ENCODE assay signal across 7 mouse cellular contexts in genomic region chr19:16050220-16051055, GRCm38 (mm10).
A peak's percentile ranks its signal among the peaks of the same experiment; 100 is the strongest.
DNase-seq lines count a peak whose midpoint lies in the region; ATAC-seq and TF ChIP-seq lines count a peak whose summit lies in the region.

No protein-coding gene starts in this region.

- WGBS in spleen, adult 2 months, result 31% methylated on average over 18 of the region's 18 CpGs
- 12% methylated on average over 18 of the region's 18 CpGs for WGBS in forebrain, embryonic 10.5 days
- 22% methylated on average over 18 of the region's 18 CpGs for WGBS in intestine, embryonic 14.5 days
- 22% methylated on average over 18 of the region's 18 CpGs for WGBS in liver, embryonic 11.5 days
- 11% methylated on average over 17 of the region's 18 CpGs for WGBS in neural tube, embryonic 12.5 days

- TF ChIP-seq POLR2A in spleen, adult 2 months (IDR thresholded peaks at IDR 0.05; ENCODE audit: low read depth, low read length), result no peak

- H3K36me3 ChIP-seq in spleen, adult 2 months (ENCODE audit: control insufficient read depth, insufficient read depth, low read length), result no peaks in the 10 kb centered on the region
- H3K36me3 ChIP-seq in forebrain, embryonic 10.5 days (replicated peaks), result no peaks in the 10 kb centered on the region
- H3K36me3 ChIP-seq in intestine, embryonic 14.5 days (ENCODE audit: control insufficient read depth, insufficient read depth, low read length), result no peaks in the 10 kb centered on the region
- H3K36me3 ChIP-seq in liver, embryonic 11.5 days (ENCODE audit: control insufficient read depth, insufficient read depth, low read length), result no peaks in the 10 kb centered on the region
- H3K36me3 ChIP-seq in neural tube, embryonic 12.5 days, result no peaks in the 10 kb centered on the region

- H3K4me2 ChIP-seq in intestine, embryonic 14.5 days (ENCODE audit: low read length), result peak overlapping the region; percentile 57
- H3K4me2 ChIP-seq in liver, embryonic 11.5 days, result peak overlapping the region; percentile 60
- H3K4me2 ChIP-seq in neural tube, embryonic 12.5 days (replicated peaks), result peak overlapping the region; percentile 56

- TF ChIP-seq CTCF in spleen, adult 2 months (IDR thresholded peaks at IDR 0.05; ENCODE audit: extremely low read depth, insufficient read depth, insufficient read length, insufficient replicate concordance), result no peak

- H3K27ac ChIP-seq in spleen, adult 2 months (ENCODE audit: insufficient read depth, low read length), result no peak overlapping the region
- peak overlapping the region; percentile 76 for H3K27ac ChIP-seq in forebrain, embryonic 10.5 days
- H3K27ac ChIP-seq in intestine, embryonic 14.5 days (ENCODE audit: low read depth), result peak overlapping the region; percentile 51; the same call in 1 of the 2 replicates
- H3K27ac ChIP-seq in liver, embryonic 11.5 days (ENCODE audit: low read depth, low read length), result no peak overlapping the region
- peak overlapping the region; percentile 3; the same call in 1 of the 2 replicates for H3K27ac ChIP-seq in neural tube, embryonic 12.5 days

- peak; percentile 64; the same call in 1 of the 2 replicates for ATAC-seq in intestine, embryonic 14.5 days (replicated peaks; ENCODE audit: low FRiP score, low TSS enrichment, low read depth)
- ATAC-seq in liver, embryonic 11.5 days (replicated peaks; ENCODE audit: low FRiP score), result no peak
- peak; percentile 94 for ATAC-seq in neural tube, embryonic 12.5 days (ENCODE audit: low FRiP score, low read depth)

- no peaks in the 10 kb centered on the region for H3K4me1 ChIP-seq in spleen, adult 2 months (ENCODE audit: control insufficient read depth, insufficient read depth, insufficient read length)
- H3K4me1 ChIP-seq in forebrain, embryonic 10.5 days, result peaks cover 29% of the 10 kb centered on the region
- no peaks in the 10 kb centered on the region; the same call in 1 of the 2 replicates for H3K4me1 ChIP-seq in intestine, embryonic 14.5 days (replicated peaks; ENCODE audit: control insufficient read depth, insufficient read depth, low read length)
- no peaks in the 10 kb centered on the region for H3K4me1 ChIP-seq in liver, embryonic 11.5 days (replicated peaks; ENCODE audit: control insufficient read depth, insufficient read depth, low read length)
- no peaks in the 10 kb centered on the region for H3K4me1 ChIP-seq in neural tube, embryonic 12.5 days

- H3K9me3 ChIP-seq in forebrain, embryonic 10.5 days, result no peaks in the 10 kb centered on the region
- no peaks in the 10 kb centered on the region for H3K9me3 ChIP-seq in intestine, embryonic 14.5 days (ENCODE audit: control insufficient read depth, low read length)
- no peaks in the 10 kb centered on the region for H3K9me3 ChIP-seq in liver, embryonic 11.5 days (ENCODE audit: control insufficient read depth, low read length)
- H3K9me3 ChIP-seq in neural tube, embryonic 12.5 days, result no peaks in the 10 kb centered on the region

- no peaks in the 10 kb centered on the region for H3K27me3 ChIP-seq in spleen, adult 2 months (ENCODE audit: control insufficient read depth, insufficient read depth, low read length)
- peaks cover 15% of the 10 kb centered on the region; the same call in 1 of the 2 replicates for H3K27me3 ChIP-seq in forebrain, embryonic 10.5 days (ENCODE audit: poor library complexity, severe bottlenecking)
- no peaks in the 10 kb centered on the region for H3K27me3 ChIP-seq in intestine, embryonic 14.5 days (replicated peaks; ENCODE audit: control insufficient read depth, insufficient read depth, low read length)
- no peaks in the 10 kb centered on the region for H3K27me3 ChIP-seq in liver, embryonic 11.5 days (replicated peaks; ENCODE audit: control insufficient read depth, insufficient read depth, low read length)
- H3K27me3 ChIP-seq in neural tube, embryonic 12.5 days (replicated peaks), result no peaks in the 10 kb centered on the region

- no peak overlapping the region for H3K9ac ChIP-seq in intestine, embryonic 14.5 days (ENCODE audit: low read length)
- H3K9ac ChIP-seq in liver, embryonic 11.5 days (ENCODE audit: low read depth, low read length), result no peak overlapping the region
- H3K9ac ChIP-seq in neural tube, embryonic 12.5 days, result no peak overlapping the region

- no peak for DNase-seq in spleen, adult 2 months (ENCODE audit: low read depth in 1 of 2, low spot score in 2 of 2)
- no peak for DNase-seq in spleen, adult 12 weeks (ENCODE audit: low spot score)
- DNase-seq in forebrain, embryonic 10.5 days (ENCODE audit: extremely low spot score, low spot score), result peak; percentile 49
- DNase-seq in intestine, embryonic 14.5 days (ENCODE audit: low spot score), result peak; percentile 69
- DNase-seq in liver, embryonic 11.5 days (ENCODE audit: low spot score), result no peak
- DNase-seq in spleen, postnatal 14 days (ENCODE audit: low spot score in 2 of 2), result no peak

- peak overlapping the region; percentile 52 for H3K4me3 ChIP-seq in spleen, adult 2 months (ENCODE audit: extremely low read depth, insufficient read depth, insufficient read length)
- peak overlapping the region; percentile 47 for H3K4me3 ChIP-seq in forebrain, embryonic 10.5 days
- H3K4me3 ChIP-seq in intestine, embryonic 14.5 days (ENCODE audit: low read depth, low read length), result peak overlapping the region; percentile 25
- peak overlapping the region; percentile 19; the same call in 1 of the 2 replicates for H3K4me3 ChIP-seq in liver, embryonic 11.5 days (ENCODE audit: low read depth, low read length)
- peak overlapping the region; percentile 22 for H3K4me3 ChIP-seq in neural tube, embryonic 12.5 days

Comparison
In these comparisons a context has a peak if more than half of its experiments do, and no peak if none do; other contexts are left out.
1. DNase-seq: peak in forebrain, embryonic 10.5 days (single experiment) and intestine, embryonic 14.5 days (single experiment); none in spleen, adult 2 months (0 of 2), spleen, adult 12 weeks (single experiment), liver, embryonic 11.5 days (single experiment) and spleen, postnatal 14 days (0 of 2).
2. H3K27ac ChIP-seq: peak in forebrain, embryonic 10.5 days (single experiment), intestine, embryonic 14.5 days (single experiment) and neural tube, embryonic 12.5 days (single experiment); none in spleen, adult 2 months (single experiment) and liver, embryonic 11.5 days (single experiment).
3. Peak in every context shown above with its lines, with median percentiles within 50 percentile points of each other: H3K4me3 ChIP-seq and H3K4me2 ChIP-seq.